Mouse (Mus musculus) left cerebral cortex, postnatal 14 days (tissue): Measurements from ENCODE around the gene Adck2. TPM values are rescaled to one million over a fixed set of nuclear protein-coding genes. Genes with fewer than 3 reads are reported as not detected.

Experiments
- DNase-seq, 2 experiments: peaks; one replicate each; pipeline ENCODE4 v3.0.0; 2021 to 2022; ENCODE audit warnings: low spot score in 2 of 2, mixed read lengths in 1 of 2
- intact Hi-C: fragments of 180-260 bp; cut with DNase I; formaldehyde crosslinking; loops from one replicate; pipeline ENCODE4 v1.15.1; 2025
- long read RNA-seq, 2 experiments: library from polyadenylated mRNA; stranded (forward); transcript quantifications; one replicate each; pipeline ENCODE4 v2.0.0; 2021
- total RNA-seq, 2 experiments: library from RNA; stranded (reverse); gene quantifications; 2 replicates each; pipeline ENCODE4 v1.2.3; 2021

The Adck2 gene
- total RNA-seq = 10 to 100 TPM; 23.2 to 29.0 TPM
- long read RNA-seq, experiment 1, transcript Adck2-204 (8 exons, 3,542 nt) = major isoform, 19 of 21 reads
- long read RNA-seq, experiment 1, partial matches to known transcripts = 0 of 21 reads
- long read RNA-seq, experiment 1, other reads (novel, unspliced or antisense) = 2 of 21 reads
- long read RNA-seq, experiment 2, transcript Adck2-204 (8 exons, 3,542 nt) = major isoform, 8 of 10 reads
- long read RNA-seq, experiment 2, partial matches to known transcripts = 0 of 10 reads
- long read RNA-seq, experiment 2, other reads (novel, unspliced or antisense) = 2 of 10 reads

- DNase-seq = peak; percentile 58 to 84
- intact Hi-C loops = no loop called here
These were observed at the start of gene Adck2 for GRCm38 (mm10) chr6:39573791-39574554. Gene Adck2 (plus strand): TSS chr6:39573873.

GRCm38 (mm10) chr6:39526797-39527196 is 46.9 kb upstream of the Adck2 start:
- intact Hi-C loops = no loop called here
- DNase-seq = no peak

DNA sequence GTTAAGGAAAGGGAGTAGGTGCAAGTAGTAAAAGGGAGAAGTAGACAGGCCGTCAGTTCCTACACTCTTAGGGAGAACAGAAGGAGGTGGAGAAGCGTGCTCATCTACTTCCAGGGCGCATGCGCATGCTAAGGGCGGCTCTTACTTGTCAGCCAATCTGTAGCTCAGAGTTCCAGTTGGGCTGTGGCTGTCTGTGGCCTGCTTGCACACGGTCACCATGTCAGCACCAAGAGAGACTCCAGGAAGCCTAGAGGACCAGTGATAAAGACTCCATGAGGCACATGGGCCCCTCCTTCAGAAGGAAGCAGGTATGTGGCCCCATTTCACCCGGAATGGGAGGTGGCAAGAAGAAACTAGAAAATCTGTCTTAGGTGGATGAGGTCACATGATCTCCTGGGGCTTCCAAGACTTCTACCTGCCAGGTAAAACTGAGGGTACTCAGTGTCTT is 46.3 kb upstream of the Adck2 start:
- DNase-seq = no peak

DNA sequence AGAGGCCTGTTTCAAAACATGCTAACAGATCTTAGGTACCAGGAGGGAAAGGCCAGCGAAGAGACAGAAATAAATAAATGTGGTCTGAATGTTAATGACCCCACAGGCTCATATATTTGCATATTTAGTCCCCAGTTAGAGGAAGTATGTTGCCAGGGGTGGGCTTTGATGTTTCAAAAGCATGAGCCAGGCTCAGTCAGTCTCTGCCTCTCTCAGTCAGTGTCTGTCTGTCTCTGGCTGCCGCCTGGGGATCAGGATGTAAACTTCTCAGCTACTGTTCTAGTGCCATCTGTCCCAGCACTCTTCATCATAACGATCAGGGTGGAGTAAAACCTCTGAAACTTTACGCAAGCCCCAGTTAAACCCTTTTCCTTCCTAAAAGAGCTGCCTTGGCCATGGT is 45.9 kb upstream of the Adck2 start:
- intact Hi-C loops = no loop called here
- no peak for DNase-seq

More for the DNA sequence above, 46.3 kb upstream of the Adck2 start:
- intact Hi-C loops = no loop called here

DNA sequence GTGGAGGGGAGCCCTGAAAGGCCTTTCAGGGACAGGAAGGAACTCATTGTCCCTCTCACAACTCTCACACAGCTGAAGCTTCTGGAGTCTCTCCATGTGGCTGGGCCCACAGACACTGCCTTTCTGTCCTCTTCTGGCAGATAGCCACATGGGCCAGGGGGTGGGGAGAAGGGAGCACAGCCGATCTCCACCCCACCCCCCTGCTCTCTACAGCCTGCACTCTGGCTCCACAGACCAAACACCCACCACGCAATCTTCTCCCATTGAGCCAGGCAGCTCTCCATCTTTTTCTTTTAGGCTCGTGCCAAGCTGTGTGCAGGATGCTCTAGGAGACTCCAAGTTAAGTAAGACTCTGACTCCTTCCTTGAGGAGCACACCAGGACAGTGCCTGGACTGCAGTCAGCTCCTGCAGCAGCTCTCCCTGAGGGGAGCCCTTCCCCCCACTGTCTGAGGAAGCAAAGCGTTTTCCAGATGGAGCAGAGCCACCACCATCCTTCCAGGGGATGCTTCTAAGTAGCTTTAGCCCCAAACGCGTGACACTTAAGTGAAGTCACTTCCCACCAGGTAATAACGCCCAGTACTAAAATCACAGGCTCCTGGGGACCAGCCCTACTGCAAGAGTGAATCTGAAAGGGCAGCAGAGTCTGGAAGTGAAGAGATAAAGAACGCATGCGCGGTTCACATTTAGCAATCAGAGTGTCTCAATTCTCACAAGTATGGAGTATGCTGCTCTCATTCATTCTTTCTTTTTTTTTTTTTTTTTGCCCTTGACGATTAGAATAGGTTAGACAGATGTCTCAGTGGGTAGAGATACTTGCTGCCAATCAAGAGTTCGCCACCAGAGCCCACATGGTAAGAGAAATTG is 44.8 kb upstream of the Adck2 start:
- intact Hi-C loops = no loop called here
- peak; percentile 72 to 87 for DNase-seq

DNA sequence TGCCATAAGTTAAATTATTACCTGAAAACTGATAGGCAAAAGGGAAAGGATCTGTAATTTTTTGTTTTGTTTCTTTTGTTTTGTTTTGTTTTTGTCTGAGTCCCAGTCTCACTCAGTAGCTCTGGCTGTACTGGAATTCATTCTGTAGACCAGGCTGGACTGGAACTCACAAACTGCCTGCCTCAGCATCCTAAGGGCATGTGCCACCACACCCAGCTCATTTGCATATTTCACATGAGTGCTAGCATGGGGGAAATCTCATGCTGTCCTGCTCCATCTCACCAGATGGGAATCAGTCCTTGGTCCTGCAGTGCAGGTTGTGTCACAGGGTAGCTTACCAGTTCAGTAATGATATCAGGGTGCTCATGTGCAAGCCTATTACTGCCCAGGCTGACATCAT is 38.7 kb upstream of the Adck2 start:
- intact Hi-C loops = no loop called here
- no peak for DNase-seq

- no peak for DNase-seq
These were observed 37.1 kb upstream of the Adck2 start for GRCm38 (mm10) chr6:39536621-39537020.

DNA sequence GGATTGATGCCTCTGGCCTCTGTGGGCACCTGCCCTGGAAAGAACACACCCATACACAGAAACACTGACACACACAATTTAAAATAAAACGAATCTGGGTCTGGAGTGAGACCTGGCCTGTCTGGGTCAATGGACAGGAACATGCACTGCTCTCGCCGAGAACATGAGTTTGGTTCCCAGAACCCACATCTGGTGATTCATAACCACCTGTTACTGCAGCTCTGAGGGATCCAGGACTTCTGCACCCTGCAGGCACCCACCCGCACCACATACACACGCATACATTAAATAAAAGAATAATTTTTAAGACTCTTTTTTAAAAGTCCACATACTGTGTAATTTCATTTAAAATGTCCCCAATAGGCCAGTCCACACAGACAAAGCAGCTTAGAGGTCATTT is 36.4 kb upstream of the Adck2 start:
- no peak for DNase-seq
- intact Hi-C loops = no loop called here

More at GRCm38 (mm10) chr6:39536621-39537020, 37.1 kb upstream of the Adck2 start:
- intact Hi-C loops = no loop called here

DNA sequence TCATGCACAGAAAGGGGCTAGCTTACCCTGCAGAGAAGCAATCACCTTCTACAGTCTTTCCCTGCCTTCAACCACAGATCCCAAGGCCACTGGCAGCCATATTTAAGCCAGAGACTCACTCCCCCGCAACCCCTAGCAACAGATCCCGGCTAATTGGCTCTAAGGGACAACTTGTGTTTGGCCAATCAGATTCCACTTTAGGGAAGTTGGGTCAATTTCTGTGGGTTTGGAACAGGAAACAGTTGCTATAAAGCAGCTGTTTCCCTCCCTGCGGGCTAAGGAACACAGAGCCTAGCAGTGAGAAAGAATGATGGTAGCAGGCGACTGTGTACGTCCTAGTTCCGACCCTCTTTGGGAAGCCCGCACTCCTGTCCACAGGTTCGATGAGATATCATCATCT is 35.4 kb upstream of the Adck2 start:
- no peak for DNase-seq
- intact Hi-C loops = no loop called here

DNA sequence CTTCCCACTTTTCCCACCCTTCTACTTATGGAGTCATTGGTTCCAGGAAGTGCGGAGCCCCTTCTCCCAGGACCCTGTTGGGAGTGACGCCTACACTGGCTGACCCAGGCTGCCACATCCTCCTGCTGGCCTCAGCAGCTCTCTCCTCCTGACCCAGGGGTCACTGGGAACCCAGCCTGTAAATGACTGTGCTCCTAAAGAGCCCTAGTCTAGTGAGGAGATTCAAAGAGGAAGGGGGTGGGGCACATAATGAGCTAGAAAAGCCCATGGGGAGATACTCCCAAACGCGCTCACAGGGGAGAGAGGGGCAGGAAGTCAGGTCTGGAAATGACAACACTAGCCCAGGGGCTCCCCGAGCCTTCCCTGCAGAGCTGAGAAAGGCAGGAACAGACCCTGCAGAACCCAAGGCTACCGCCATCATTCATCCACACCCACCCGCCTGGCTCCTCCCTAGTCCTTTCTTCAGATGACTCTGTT is 34.0 kb upstream of the Adck2 start:
- no peak for DNase-seq
- intact Hi-C loops = no loop called here

DNA sequence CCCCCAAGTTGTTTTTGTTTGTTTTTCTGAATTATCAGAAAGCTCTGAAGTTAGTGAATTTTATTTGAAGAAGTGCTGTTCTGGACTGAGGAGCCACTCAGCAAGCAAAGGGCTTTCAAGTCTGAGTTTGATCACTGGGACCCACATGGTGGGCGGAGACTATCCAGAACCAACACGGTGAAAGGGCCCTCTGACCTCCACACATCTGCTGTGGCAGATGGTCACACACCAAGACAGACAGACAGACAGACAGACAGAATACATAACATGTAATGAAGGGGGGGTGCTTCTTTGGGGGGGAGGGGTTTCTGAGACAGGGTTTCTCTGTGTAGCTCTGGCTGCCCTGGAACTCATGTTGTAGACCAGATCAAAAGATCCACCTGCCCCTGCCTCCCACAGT is 33.1 kb upstream of the Adck2 start:
- intact Hi-C loops = no loop called here
- no peak for DNase-seq

- peak; percentile 61 to 71 for DNase-seq
- intact Hi-C loops = no loop called here
These were observed 30.8 kb upstream of the Adck2 start for GRCm38 (mm10) chr6:39542631-39543597.

DNA sequence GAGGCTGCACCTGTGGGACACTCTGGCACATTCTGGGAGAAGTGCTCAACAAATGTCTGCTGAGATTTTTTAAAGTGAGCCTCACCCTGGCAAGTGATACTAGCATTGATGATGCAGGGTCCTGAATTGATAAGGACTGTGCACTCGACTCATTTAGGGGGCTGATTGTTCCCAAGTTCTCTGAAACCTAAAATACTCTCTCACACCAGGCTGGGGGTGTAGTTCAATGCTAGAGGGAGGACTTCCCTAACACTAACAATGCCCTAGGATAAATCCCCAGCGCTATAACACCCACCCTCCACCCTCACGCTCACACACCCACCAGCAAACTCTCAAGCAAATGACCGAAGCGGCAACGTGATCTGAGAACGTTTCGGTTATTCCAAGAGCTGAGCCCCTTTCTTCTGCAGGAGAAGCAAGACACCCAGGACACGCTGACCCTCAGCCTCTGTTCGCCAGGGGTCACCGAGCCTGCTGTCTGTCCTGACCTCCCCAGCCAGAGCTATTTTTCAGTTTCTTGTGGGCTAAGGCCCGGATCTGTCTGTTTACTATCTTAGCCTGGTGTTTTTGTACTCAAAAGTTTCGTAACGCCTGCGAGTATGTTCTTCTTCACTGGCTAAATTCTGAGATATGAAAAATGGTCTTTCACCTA is 29.8 kb upstream of the Adck2 start:
- intact Hi-C loops = no loop called here

DNA sequence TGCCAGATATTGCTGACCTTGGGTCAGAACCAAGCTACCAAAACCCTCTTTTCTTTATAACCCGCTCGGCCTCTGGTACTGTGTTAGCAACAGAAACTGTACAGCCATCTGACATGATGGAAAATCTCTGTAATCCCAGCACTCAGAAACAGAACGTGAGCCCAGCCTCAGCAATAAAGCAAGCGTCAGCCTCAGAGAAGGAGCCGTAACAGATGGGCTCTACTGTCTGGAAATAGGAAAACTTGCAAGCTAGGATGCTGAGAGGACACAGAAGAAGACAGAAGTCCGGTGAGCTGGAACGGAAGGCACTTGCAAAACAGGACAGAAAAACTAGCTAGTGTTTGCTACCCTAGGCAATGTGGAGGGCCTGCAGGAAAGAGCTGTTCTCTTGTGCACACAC is 28.2 kb upstream of the Adck2 start:
- no peak for DNase-seq
- intact Hi-C loops = no loop called here

More for the DNA sequence above, 29.8 kb upstream of the Adck2 start:
- no peak for DNase-seq

DNA sequence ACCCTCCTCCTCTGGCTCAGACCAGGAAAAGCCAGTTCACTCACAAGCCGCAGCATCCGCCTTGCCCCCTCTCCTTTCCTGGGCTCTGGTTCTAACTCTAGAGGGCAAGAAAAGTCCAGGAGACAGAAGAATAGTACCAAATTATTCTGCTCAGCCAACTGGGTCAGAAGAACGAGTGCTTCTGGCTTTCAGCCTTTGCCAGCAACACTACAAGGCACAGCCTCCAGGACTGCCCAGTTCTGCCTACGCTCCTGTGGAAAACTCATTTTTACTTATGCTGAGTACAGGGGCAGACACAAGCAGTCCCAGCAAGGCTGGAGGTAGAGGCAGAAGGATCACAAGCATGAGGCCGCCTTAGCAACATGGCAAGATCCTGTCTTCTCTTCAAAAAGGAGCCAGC is 25.6 kb upstream of the Adck2 start:
- DNase-seq = no peak
- intact Hi-C loops = no loop called here

GRCm38 (mm10) chr6:39551981-39552636 is 21.6 kb upstream of the Adck2 start:
- intact Hi-C loops = no loop called here
- DNase-seq = no peak

- intact Hi-C loops = loop anchor here (5.0 kb wide), 1 partner anchor 33 kb away; no protein-coding TSS in a partner anchor
- DNase-seq = no peak
These were observed 18.6 kb upstream of the Adck2 start for GRCm38 (mm10) chr6:39554888-39555647.
